Mouse (Mus musculus): ENCODE data around the gene Glod5. TPM values are rescaled to one million over a fixed set of nuclear protein-coding genes. Genes with fewer than 3 reads are reported as not detected.

The Glod5 gene
- not detected for total RNA-seq (2023)

DNA sequence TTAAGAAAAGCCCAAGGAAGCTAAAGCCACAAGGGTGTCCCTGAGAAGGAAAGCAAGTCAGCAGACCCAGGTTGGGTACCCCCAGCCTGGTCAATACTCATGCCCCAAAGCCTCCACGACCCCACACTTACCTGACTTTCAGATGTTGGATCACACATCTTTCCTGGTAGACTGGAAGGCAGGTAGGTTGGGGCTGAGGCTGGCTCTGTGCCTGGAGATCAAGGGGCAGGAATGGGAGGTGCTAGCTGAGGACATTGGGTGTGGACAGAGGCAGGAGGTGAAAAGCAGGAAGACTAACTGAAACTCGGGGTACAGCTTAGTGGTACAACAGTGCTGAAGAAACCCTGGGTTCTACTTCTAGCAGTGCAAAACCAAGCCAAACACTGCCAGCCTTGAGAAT, at the start of gene Glod5:
TSS of gene Glod5 (minus strand) at position 207 of the 400 bp plus-strand sequence.

DNA sequence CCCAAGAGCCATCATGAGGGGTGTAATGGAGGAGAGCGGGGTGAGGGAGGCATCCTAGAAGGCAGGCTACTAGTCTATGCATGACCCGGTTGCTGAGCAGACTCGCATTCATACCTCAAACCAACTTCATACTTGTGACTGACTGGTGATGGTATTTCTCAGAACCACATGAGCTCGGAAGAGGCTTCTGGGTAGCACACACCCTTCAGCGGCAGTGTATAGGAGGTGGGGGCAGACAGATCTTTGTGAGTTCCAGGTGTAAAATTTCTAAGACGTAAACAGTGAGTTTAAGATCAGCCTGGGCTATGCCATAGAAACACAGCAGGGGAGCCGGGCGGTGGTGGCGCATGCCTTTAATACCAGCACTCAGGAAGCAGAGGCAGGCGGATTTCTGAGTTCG, 40.4 kb downstream of the Glod5 start, which contains the start of gene Gata1:
TSS of gene Gata1 (minus strand) at position 180 of the 400 bp plus-strand sequence.

Other genes with a start within 250 kb of the Glod5 start
- gene Gripap1, start 228.7 kb downstream of the Glod5 start, total RNA-seq (2023), result 100 to 1,000 TPM; 114 to 122 TPM
- 1 to 10 TPM; 2.0 to 5.9 TPM for gene Kcnd1, start 196.2 kb downstream of the Glod5 start, total RNA-seq (2023)
- gene Otud5, start 177.1 kb downstream of the Glod5 start, total RNA-seq (2023), result 100 to 1,000 TPM; 147 to 152 TPM
- 1 to 10 TPM; 7.1 to 7.2 TPM for gene Pim2, start 140.2 kb downstream of the Glod5 start, total RNA-seq (2023)
- gene Slc35a2, start 134.5 kb downstream of the Glod5 start, total RNA-seq (2023), result 10 to 100 TPM; 30.2 to 34.2 TPM
- gene Pqbp1, start 119.2 kb downstream of the Glod5 start, total RNA-seq (2023), result 10 to 100 TPM; 40.6 to 46.7 TPM
- gene Timm17b, start 119.1 kb downstream of the Glod5 start, total RNA-seq (2023), result 10 to 100 TPM; 28.4 to 31.2 TPM
- not detected for gene Gm10491, start 110.7 kb downstream of the Glod5 start, total RNA-seq (2023)
- gene Gm10490, start 109.0 kb downstream of the Glod5 start, total RNA-seq (2023), result not detected
- not detected for gene Pcsk1n, start 98.7 kb downstream of the Glod5 start, total RNA-seq (2023)
- gene Eras, start 89.9 kb downstream of the Glod5 start, total RNA-seq (2023), result not detected
- 10 to 100 TPM in 1 of 2 experiments, 1 to 10 TPM in 1; 8.1 to 11.2 TPM for gene Hdac6, start 70.6 kb downstream of the Glod5 start, total RNA-seq (2023)
- gene Gata1, start 40.4 kb downstream of the Glod5 start, total RNA-seq (2023), result not detected
- gene Suv39h1, start 56.3 kb upstream of the Glod5 start, total RNA-seq (2023), result 10 to 100 TPM; 13.8 to 15.7 TPM
- 100 to 1,000 TPM; 141 to 157 TPM for gene Was, start 72.0 kb upstream of the Glod5 start, total RNA-seq (2023)
- 10 to 100 TPM; 72.2 to 76.7 TPM for gene Wdr13, start 114.4 kb upstream of the Glod5 start, total RNA-seq (2023)
- gene Rbm3, start 127.4 kb upstream of the Glod5 start, total RNA-seq (2023), result 100 to 1,000 TPM; 328 to 382 TPM
- 1 to 10 TPM; 6.5 to 8.6 TPM for gene Tbc1d25, start 157.7 kb upstream of the Glod5 start, total RNA-seq (2023)
- gene Ebp, start 175.0 kb upstream of the Glod5 start, total RNA-seq (2023), result 10 to 100 TPM; 57.5 to 62.4 TPM
- 1 to 10 TPM; 2.1 to 3.1 TPM for gene Porcn, start 188.0 kb upstream of the Glod5 start, total RNA-seq (2023)
- gene Ftsj1, start 233.9 kb upstream of the Glod5 start, total RNA-seq (2023), result 10 to 100 TPM in 1 of 2 experiments, 1 to 10 TPM in 1; 9.3 to 11.7 TPM

Data from monocyte, adult 59 days (primary cell).